ENCODE assay signal across 18 mouse cellular contexts in genomic region chr4:32198589-32198988, GRCm38 (mm10). TPM values are rescaled to one million over a fixed set of nuclear protein-coding genes. Genes with fewer than 3 reads are reported as not detected.
DNase-seq lines count a peak whose midpoint lies in the region; ATAC-seq and TF ChIP-seq lines count a peak whose summit lies in the region.
"Had no signal": no experiment of that assay in that cellular context is flagged by ENCODE, and none has a peak within 500 bp of the region (broad histone marks: within the 10 kb centered on the region; RNA-seq: fewer than 3 reads in every experiment).

No protein-coding gene starts in this region.

- 64% methylated on average over 7 of the region's 7 CpGs for WGBS in liver, embryonic 15.5 days (ENCODE audit: insufficient replicate concordance)
- WGBS in liver, embryonic 12.5 days (ENCODE audit: insufficient replicate concordance) = 75% methylated on average over 7 of the region's 7 CpGs
- WGBS in liver, postnatal 0 days (ENCODE audit: insufficient replicate concordance) = 84% methylated on average over 7 of the region's 7 CpGs
- WGBS in liver, embryonic 11.5 days = 90% methylated on average over 7 of the region's 7 CpGs
- 71% methylated on average over 7 of the region's 7 CpGs for WGBS in lung, adult 2 months
- 79% methylated on average over 7 of the region's 7 CpGs for WGBS in stomach, postnatal 0 days

- 0 out of 2 replicates have a peak, but pooled peaks cover 3% of the 10 kb centered on the region for H3K4me1 ChIP-seq in liver, embryonic 15.5 days (replicated peaks)
- H3K4me1 ChIP-seq in liver, embryonic 12.5 days = peaks cover 7% of the 10 kb centered on the region; the same call in 1 of the 2 replicates
- peaks cover 9% of the 10 kb centered on the region for H3K4me1 ChIP-seq in liver, postnatal 0 days (ENCODE audit: insufficient read depth)
- no peaks in the 10 kb centered on the region for H3K4me1 ChIP-seq in liver, embryonic 11.5 days (replicated peaks; ENCODE audit: control insufficient read depth, insufficient read depth, low read length)
- peaks cover 3% of the 10 kb centered on the region for H3K4me1 ChIP-seq in lung, adult 2 months (ENCODE audit: control insufficient read depth, insufficient read depth, low read length)
- H3K4me1 ChIP-seq in stomach, postnatal 0 days (replicated peaks; ENCODE audit: control insufficient read depth, insufficient read depth) = no peaks in the 10 kb centered on the region

- TF ChIP-seq POLR2A in lung, adult 2 months (IDR thresholded peaks at IDR 0.05; ENCODE audit: borderline replicate concordance, extremely low read depth, low read depth, low read length) = no peak

- H3K27me3 ChIP-seq in liver, embryonic 15.5 days = no peaks in the 10 kb centered on the region
- peaks cover 23% of the 10 kb centered on the region for H3K27me3 ChIP-seq in liver, embryonic 12.5 days (replicated peaks)
- H3K27me3 ChIP-seq in liver, postnatal 0 days (ENCODE audit: insufficient read depth, low read length) = no peaks in the 10 kb centered on the region
- H3K27me3 ChIP-seq in liver, embryonic 11.5 days (replicated peaks; ENCODE audit: control insufficient read depth, insufficient read depth, low read length) = no peaks in the 10 kb centered on the region
- H3K27me3 ChIP-seq in stomach, postnatal 0 days (ENCODE audit: control insufficient read depth, insufficient read depth, low read length) = no peaks in the 10 kb centered on the region
- H3K27me3 ChIP-seq: embryonic facial prominence, embryonic 12.5 days; forebrain, embryonic 13.5 days; Patski had no signal

- H3K9ac ChIP-seq in liver, embryonic 15.5 days = no peak overlapping the region
- H3K9ac ChIP-seq in liver, embryonic 12.5 days = no peak overlapping the region
- H3K9ac ChIP-seq in liver, postnatal 0 days (replicated peaks) = no peak overlapping the region
- no peak overlapping the region for H3K9ac ChIP-seq in liver, embryonic 11.5 days (ENCODE audit: low read depth, low read length)
- H3K9ac ChIP-seq in stomach, postnatal 0 days (ENCODE audit: low read length) = no peak overlapping the region
- H3K9ac ChIP-seq: embryonic facial prominence, embryonic 12.5 days; forebrain, embryonic 13.5 days had no signal

- no peaks in the 10 kb centered on the region for H3K36me3 ChIP-seq in liver, embryonic 15.5 days (replicated peaks)
- H3K36me3 ChIP-seq in liver, embryonic 12.5 days = no peaks in the 10 kb centered on the region
- H3K36me3 ChIP-seq in liver, postnatal 0 days (replicated peaks; ENCODE audit: insufficient read depth, low read length) = no peaks in the 10 kb centered on the region
- no peaks in the 10 kb centered on the region for H3K36me3 ChIP-seq in liver, embryonic 11.5 days (ENCODE audit: control insufficient read depth, insufficient read depth, low read length)
- H3K36me3 ChIP-seq in stomach, postnatal 0 days (ENCODE audit: control insufficient read depth, insufficient read depth, low read length) = no peaks in the 10 kb centered on the region
- H3K36me3 ChIP-seq: embryonic facial prominence, embryonic 10.5 days; embryonic facial prominence, embryonic 12.5 days; G1E had no signal

- H3K27ac ChIP-seq in liver, embryonic 15.5 days (replicated peaks) = no peak overlapping the region
- no peak overlapping the region for H3K27ac ChIP-seq in liver, embryonic 12.5 days
- H3K27ac ChIP-seq in liver, postnatal 0 days (ENCODE audit: low read depth) = peak overlapping the region; percentile 84
- H3K27ac ChIP-seq in liver, embryonic 11.5 days (ENCODE audit: low read depth, low read length) = no peak overlapping the region
- H3K27ac ChIP-seq in stomach, postnatal 0 days (replicated peaks) = peak overlapping the region; percentile 49; the same call in 1 of the 2 replicates
- H3K27ac ChIP-seq: embryonic facial prominence, embryonic 12.5 days; forebrain, embryonic 13.5 days had no signal

- TF ChIP-seq CTCF in liver, postnatal 0 days (IDR thresholded peaks at IDR 0.05; ENCODE audit: low read depth) = no peak
- no peak for TF ChIP-seq CTCF in lung, adult 2 months (IDR thresholded peaks at IDR 0.05; ENCODE audit: insufficient read depth, low read length)
- no peak for TF ChIP-seq CTCF in stomach, postnatal 0 days (IDR thresholded peaks at IDR 0.05; ENCODE audit: low read depth)

- H3K4me2 ChIP-seq in liver, embryonic 15.5 days = 0 out of 2 replicates have a peak overlapping the region, but pooled peaks have one; percentile 36
- no peak overlapping the region for H3K4me2 ChIP-seq in liver, embryonic 12.5 days
- peak overlapping the region; percentile 48; the same call in 1 of the 2 replicates for H3K4me2 ChIP-seq in liver, postnatal 0 days (ENCODE audit: low read depth, low read length)
- no peak overlapping the region for H3K4me2 ChIP-seq in liver, embryonic 11.5 days
- H3K4me2 ChIP-seq in stomach, postnatal 0 days (replicated peaks; ENCODE audit: low read depth) = no peak overlapping the region
- H3K4me2 ChIP-seq: embryonic facial prominence, embryonic 12.5 days; forebrain, embryonic 13.5 days had no signal

- no peaks in the 10 kb centered on the region for H3K9me3 ChIP-seq in liver, embryonic 15.5 days (replicated peaks)
- no peaks in the 10 kb centered on the region for H3K9me3 ChIP-seq in liver, embryonic 12.5 days (replicated peaks)
- no peaks in the 10 kb centered on the region for H3K9me3 ChIP-seq in liver, postnatal 0 days (ENCODE audit: low read length)
- H3K9me3 ChIP-seq in liver, embryonic 11.5 days (ENCODE audit: control insufficient read depth, low read length) = no peaks in the 10 kb centered on the region
- no peaks in the 10 kb centered on the region for H3K9me3 ChIP-seq in stomach, postnatal 0 days (ENCODE audit: control insufficient read depth, low read length)
- H3K9me3 ChIP-seq: embryonic facial prominence, embryonic 10.5 days; embryonic facial prominence, embryonic 12.5 days; forebrain, embryonic 13.5 days; G1E had no signal

- TF ChIP-seq EP300 in liver, postnatal 0 days (IDR thresholded peaks at IDR 0.05; ENCODE audit: low read depth) = no peak
- no peak for TF ChIP-seq EP300 in stomach, postnatal 0 days (optimal IDR thresholded peaks at IDR 0.05)

- no peak overlapping the region for H3K4me3 ChIP-seq in liver, embryonic 15.5 days (replicated peaks)
- no peak overlapping the region for H3K4me3 ChIP-seq in liver, embryonic 12.5 days
- no peak overlapping the region for H3K4me3 ChIP-seq in liver, postnatal 0 days (ENCODE audit: low read depth, low read length)
- H3K4me3 ChIP-seq in liver, embryonic 11.5 days (ENCODE audit: low read depth, low read length) = no peak overlapping the region
- no peak overlapping the region for H3K4me3 ChIP-seq in lung, adult 2 months (replicated peaks; ENCODE audit: extremely low read depth, low read depth, low read length)
- H3K4me3 ChIP-seq in stomach, postnatal 0 days (ENCODE audit: low read depth, low read length) = no peak overlapping the region
- H3K4me3 ChIP-seq: embryonic facial prominence, embryonic 10.5 days; embryonic facial prominence, embryonic 12.5 days; forebrain, embryonic 13.5 days had no signal

- DNase-seq in liver, postnatal 0 days = no peak
- no peak for DNase-seq in liver, embryonic 11.5 days (ENCODE audit: low spot score)
- peak; percentile 61 for DNase-seq in lung, postnatal 25 days (ENCODE audit: low spot score)
- DNase-seq in lung, adult 2 months = no peak
- DNase-seq in stomach, postnatal 0 days (ENCODE audit: low spot score) = no peak
- DNase-seq: adrenal gland, adult 8-10 months; adrenal gland, postnatal 14 days; adrenal gland, postnatal 36 days; B cell, adult 2 months had no signal

- ATAC-seq in liver, embryonic 15.5 days (ENCODE audit: insufficient read depth) = no peak
- ATAC-seq in liver, embryonic 12.5 days = no peak
- ATAC-seq in liver, postnatal 0 days = no peak
- ATAC-seq in liver, embryonic 11.5 days (replicated peaks; ENCODE audit: low FRiP score) = no peak
- no peak for ATAC-seq in stomach, postnatal 0 days (ENCODE audit: low FRiP score, low TSS enrichment)
- ATAC-seq: activated CD4-positive, CD25-positive, alpha-beta regulatory T cell, adult 4 months; CD4-positive, CD25-positive, alpha-beta regulatory T cell, adult 4 months; forebrain, embryonic 13.5 days; Patski had no signal

RNA-seq across cellular contexts. Expression of gene Bach2, which starts 40.0 kb away (rescaled TPM):
- 1.5 and 1.6 TPM in 2 replicates for polyA plus RNA-seq in liver, embryonic 15.5 days (2015; fragmentation: Nextera tagmentation; extraction: Ambion mirVana)
- polyA plus RNA-seq in liver, embryonic 12.5 days (2016; fragmentation: Nextera tagmentation; extraction: Ambion mirVana) = 1.1 and 1.8 TPM in 2 replicates
- polyA plus RNA-seq in liver, postnatal 0 days (2015; fragmentation: Nextera tagmentation; extraction: Ambion mirVana) = 2.7 and 4.3 TPM in 2 replicates
- 3.7 and 4.8 TPM in 2 replicates for polyA plus RNA-seq in liver, embryonic 11.5 days (2014; fragmentation: Nextera tagmentation; extraction: Ambion mirVana)
- 3.8 and 7.5 TPM in 2 replicates for polyA plus RNA-seq in lung, adult 2 months (2012; rRNA removed)
- 1.9 TPM in 2 replicates for polyA plus RNA-seq in stomach, postnatal 0 days (2015; fragmentation: Nextera tagmentation; extraction: Ambion mirVana)
- polyA plus RNA-seq: G1E had no signal

Comparison
In these comparisons a context has a peak if more than half of its experiments do, and no peak if none do; other contexts are left out.
1. H3K27ac ChIP-seq: peak in liver, postnatal 0 days (single experiment) and stomach, postnatal 0 days (single experiment); none in liver, embryonic 15.5 days (single experiment), liver, embryonic 12.5 days (single experiment) and liver, embryonic 11.5 days (single experiment).
2. H3K4me2 ChIP-seq: peak in liver, embryonic 15.5 days (single experiment) and liver, postnatal 0 days (single experiment); none in liver, embryonic 12.5 days (single experiment), liver, embryonic 11.5 days (single experiment) and stomach, postnatal 0 days (single experiment).